Mouse (Mus musculus) cortical plate, adult 2 months (tissue): ENCODE results near the gene Nme6. TPM values are rescaled to one million over a fixed set of nuclear protein-coding genes. Genes with fewer than 3 reads are reported as not detected.

Experiments
- H3K27ac ChIP-seq: fragments of 200-500 bp; 2 replicates; pipeline ENCODE4 v1.5.1; 2012; ENCODE audit warnings: low read length, control low read depth, inconsistent platforms; ENCODE audit not compliant: insufficient read depth
- H3K4me1 ChIP-seq: fragments of 200-500 bp; 2 replicates; pipeline ENCODE4 v1.6.1; 2011; ENCODE audit warnings: low read length; ENCODE audit not compliant: control insufficient read depth, insufficient read depth
- H3K4me3 ChIP-seq: fragments of 200-500 bp; 2 replicates; pipeline ENCODE4 v1.5.1; 2011; ENCODE audit warnings: mild to moderate bottlenecking, low read length, control low read depth; ENCODE audit not compliant: insufficient read depth
- CTCF ChIP-seq: fragments of 200-500 bp; IDR thresholded peaks from 2 replicates; pipeline ENCODE4 v1.5.1; 2011; ENCODE audit warnings: mild to moderate bottlenecking, control low read depth, low read length; ENCODE audit not compliant: insufficient read depth; ENCODE audit errors: extremely low read depth
- POLR2A ChIP-seq: fragments of 200-500 bp; IDR thresholded peaks from 2 replicates; pipeline ENCODE4 v1.6.1; 2011; ENCODE audit warnings: mild to moderate bottlenecking, low read length, control low read depth; ENCODE audit not compliant: insufficient read depth; ENCODE audit errors: extremely low read depth
- polyA plus RNA-seq: library from polyadenylated mRNA; depleted of rRNA; stranded (reverse); fragments of >200 nt; gene quantifications from 2 replicates; pipeline ENCODE4 v1.2.3, GENCODE M21; 2012; rRNA removed

Nme6 gene
- polyA plus RNA-seq, 1 experiment: 14.9 TPM

DNA sequence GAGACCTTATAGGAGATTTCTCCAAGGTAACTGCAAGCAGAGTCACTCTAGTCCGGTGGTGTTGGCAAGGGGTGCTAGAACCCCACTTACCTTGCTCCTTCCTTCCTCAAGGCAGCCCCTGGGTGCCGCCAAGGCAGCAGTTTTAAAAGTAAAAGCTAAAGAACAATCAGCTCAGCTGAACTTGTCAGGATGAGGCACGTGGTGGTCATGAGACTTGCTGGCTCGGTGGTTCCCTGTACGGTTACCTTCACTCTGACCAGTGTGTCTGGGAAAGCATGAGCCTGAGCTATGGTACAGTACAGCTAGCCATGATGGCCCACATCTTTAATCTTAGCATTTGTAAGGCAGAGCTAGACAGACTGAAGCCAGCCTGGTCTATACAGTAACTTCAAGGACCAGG is 54.8 kb downstream of the Nme6 start:
- no peak overlapping the region for H3K27ac ChIP-seq
- no peak for TF ChIP-seq POLR2A
- TF ChIP-seq CTCF: no peak
- H3K4me3 ChIP-seq: no peak overlapping the region
- no peaks in the 10 kb centered on the region for H3K4me1 ChIP-seq

DNA sequence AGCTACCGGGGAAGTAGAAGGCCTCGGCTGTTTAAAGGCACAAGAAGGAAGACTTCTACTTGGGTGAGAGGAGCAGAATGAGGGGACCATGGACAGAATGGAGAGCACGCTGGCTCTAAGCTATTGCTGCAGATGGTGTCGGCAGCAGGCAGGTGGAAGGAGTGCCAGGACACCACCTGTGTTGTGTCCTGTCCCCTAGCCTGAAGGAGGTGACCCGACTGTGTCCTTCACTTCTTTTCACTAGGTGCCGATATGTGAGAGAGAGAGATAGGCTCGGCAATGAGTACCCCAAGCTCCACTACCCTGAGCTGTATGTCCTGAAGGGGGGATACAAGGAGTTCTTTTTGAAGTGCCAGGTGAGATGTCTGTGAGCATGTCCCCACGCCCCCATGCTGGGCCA is 59.0 kb downstream of the Nme6 start:
- TF ChIP-seq POLR2A (no peak), CTCF (no peak)
- H3K4me3 ChIP-seq: no peak overlapping the region
- H3K27ac ChIP-seq: no peak overlapping the region
- H3K4me1 ChIP-seq: no peaks in the 10 kb centered on the region

Other genes starting within 250 kb of the Nme6 start
- gene Fbxw24, start 206.7 kb upstream of the Nme6 start, polyA plus RNA-seq: not detected in 2 replicates
- gene Fbxw25, start 168.1 kb upstream of the Nme6 start, polyA plus RNA-seq: not detected in 2 replicates
- gene Fbxw18, start 130.0 kb upstream of the Nme6 start, polyA plus RNA-seq: not detected in 2 replicates
- not detected in 2 replicates for gene Fbxw26, start 86.7 kb upstream of the Nme6 start, polyA plus RNA-seq
- gene Fbxw27, start 42.1 kb upstream of the Nme6 start, polyA plus RNA-seq: 0.42 TPM in 1 of 2 replicates, not detected in the other
- 1.1 and 6.6 TPM in 2 replicates for gene Spink8, start 20.5 kb upstream of the Nme6 start, polyA plus RNA-seq
- gene Camp, start 16.9 kb downstream of the Nme6 start, polyA plus RNA-seq: 0.21 TPM in 1 of 2 replicates, not detected in the other
- gene Cdc25a, start 42.8 kb downstream of the Nme6 start, polyA plus RNA-seq: 3.0 and 3.7 TPM in 2 replicates
- gene Map4, start 98.7 kb downstream of the Nme6 start, polyA plus RNA-seq: 337 and 346 TPM in 2 replicates